Mouse (Mus musculus) C2C12 (cell line): ENCODE results near the gene Olfr1416.

ENCODE experiments used
- CEBPB ChIP-seq: IDR thresholded peaks from one replicate; pipeline ENCODE4 v1.6.1; 2011; ENCODE audit warnings: low read depth, mild to moderate bottlenecking, control low read depth, moderate library complexity
- CTCF ChIP-seq: IDR thresholded peaks from one replicate; pipeline ENCODE4 v1.5.1; 2011; ENCODE audit not compliant: control insufficient read depth, insufficient read depth, insufficient read length
- FOSL1 ChIP-seq: IDR thresholded peaks from one replicate; pipeline ENCODE4 v1.8.0; 2011; ENCODE audit warnings: mild to moderate bottlenecking, low read length; ENCODE audit not compliant: poor library complexity, insufficient read depth, severe bottlenecking
- MAX ChIP-seq: IDR thresholded peaks from one replicate; pipeline ENCODE4 v1.6.1; 2011; ENCODE audit warnings: mild to moderate bottlenecking, control low read depth

- TF ChIP-seq CTCF (no peak), MAX (no peak), CEBPB (no peak), FOSL1 (no peak)
Observed at GRCm38 (mm10) chr1:92521376-92521775, 36.5 kb upstream of the Olfr1416 start.
